Mouse (Mus musculus) forebrain, postnatal 0 days (tissue): ENCODE measurements around the gene Zc3h15. TPM values are rescaled to one million over a fixed set of nuclear protein-coding genes. Genes with fewer than 3 reads are reported as not detected.

ENCODE experiments used
- ATAC-seq: fragments of 200-750 bp; cut with Nextera tagmentation; 2 replicates; pipeline ENCODE4 v1.8.0; 2017; ENCODE audit warnings: mild to moderate bottlenecking, moderate library complexity
- DNase-seq: peaks from one replicate; pipeline ENCODE4 v3.0.0-alpha.2; 2015
- H3K27ac ChIP-seq: fragments of 300-500 bp; sonication (generic); 2 replicates; pipeline ENCODE4 v1.5.1; 2014; ENCODE audit warnings: low read depth, mild to moderate bottlenecking, antibody characterized with exemption, low read length, moderate library complexity, mixed read lengths
- H3K27me3 ChIP-seq: fragments of 300-500 bp; sonication (generic); 2 replicates; pipeline ENCODE4 v1.6.1; 2014; ENCODE audit warnings: mild to moderate bottlenecking, low read length, mixed read lengths; ENCODE audit not compliant: insufficient read depth
- H3K36me3 ChIP-seq: fragments of 300-500 bp; sonication (generic); 2 replicates; pipeline ENCODE4 v1.6.1; 2014; ENCODE audit warnings: mild to moderate bottlenecking, moderate library complexity; ENCODE audit not compliant: insufficient read depth
- H3K4me1 ChIP-seq: fragments of 300-500 bp; sonication (generic); 2 replicates; pipeline ENCODE4 v1.6.1; 2014; ENCODE audit warnings: antibody characterized with exemption; ENCODE audit not compliant: insufficient read depth
- H3K4me2 ChIP-seq: fragments of 300-500 bp; sonication (generic); 2 replicates; pipeline ENCODE4 v1.6.1; 2014; ENCODE audit warnings: low read depth, mild to moderate bottlenecking, moderate library complexity
- H3K4me3 ChIP-seq: fragments of 300-500 bp; sonication (generic); 2 replicates; pipeline ENCODE4 v1.5.1; 2014; ENCODE audit warnings: low read depth, low read length, mixed read lengths
- H3K9ac ChIP-seq: fragments of 300-500 bp; sonication (generic); 2 replicates; pipeline ENCODE4 v1.6.1; 2014; ENCODE audit warnings: mild to moderate bottlenecking
- H3K9me3 ChIP-seq: fragments of 300-500 bp; sonication (generic); 2 replicates; pipeline ENCODE4 v1.6.1; 2016; ENCODE audit warnings: low read length
- CTCF ChIP-seq: sonication (generic); IDR thresholded peaks from 2 replicates; pipeline ENCODE4 v1.5.1; 2016; ENCODE audit warnings: antibody characterized with exemption, control low read depth, low read depth
- WGBS: fragments of 180-500 bp; shearing (Covaris S2); extraction: QIAGEN DNeasy Blood & Tissue Kit; methylation state at CpG from one replicate; pipeline ENCODE4 v1.1.7; 2014; 5-methylcytosine and 5-hydroxymethylcytosine counted together
- polyA plus RNA-seq: library from polyadenylated mRNA; unstranded; fragments of >200 nt; fragmentation: Nextera tagmentation; extraction: Ambion mirVana; gene quantifications from 2 replicates; pipeline ENCODE4 v1.2.1, GENCODE M21; 2015
- total RNA-seq: library from RNA; depleted of rRNA; stranded (reverse); fragments of >200 nt; gene quantifications from 2 replicates; pipeline ENCODE4 v1.2.3, GENCODE M21; 2014

Zc3h15 gene
- total and polyA plus RNA-seq, 2 experiments from 2014 or later: 110 to 189 TPM

DNA sequence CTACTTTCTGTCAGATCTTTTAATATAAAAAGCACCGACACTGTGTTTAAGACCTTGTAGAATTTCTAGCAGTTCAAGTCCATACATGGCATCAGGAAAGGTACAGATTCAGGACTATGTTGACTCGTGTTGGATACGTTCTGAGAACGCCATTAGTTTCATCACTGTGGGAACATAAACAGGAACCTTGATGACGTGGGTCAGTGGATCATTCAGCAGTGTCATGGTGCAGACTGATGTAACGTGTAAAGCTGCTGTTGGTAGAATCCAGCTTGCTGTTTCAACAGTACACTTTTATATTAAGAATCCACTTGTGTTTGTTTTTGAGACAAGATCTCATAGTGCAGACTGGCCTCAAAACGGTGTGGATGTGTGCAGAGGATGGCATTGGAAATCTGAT is 28.8 kb downstream of the Zc3h15 start:
- DNase-seq: no peak

DNA sequence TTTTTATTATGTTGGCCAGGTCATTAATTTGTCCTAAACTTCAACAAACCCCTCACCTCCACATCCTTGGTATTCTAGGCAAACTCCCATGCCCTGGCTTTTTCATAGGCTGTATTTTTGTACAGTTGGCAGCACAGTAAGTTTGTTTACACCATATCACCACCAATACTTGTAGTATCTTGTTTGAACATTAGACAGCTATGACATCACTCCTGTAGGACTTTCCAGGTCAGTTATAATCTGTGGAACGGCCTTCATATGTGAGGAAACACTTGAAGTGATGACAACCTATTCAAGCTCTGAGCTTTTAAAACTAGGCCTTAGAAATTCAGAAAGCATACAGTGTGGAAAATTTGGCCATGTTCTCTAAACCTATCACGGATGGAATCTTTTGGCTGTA is 29.6 kb downstream of the Zc3h15 start:
- ATAC-seq: no peak
- Histone ChIP-seq H3K4me3 (no peak overlapping the region), H3K4me1 (0 out of 2 replicates have a peak, but pooled peaks cover 2% of the 10 kb centered on the region), H3K9me3 (no peaks in the 10 kb centered on the region), H3K27me3 (no peaks in the 10 kb centered on the region), H3K36me3 (0 out of 2 replicates have a peak, but pooled peaks cover 10% of the 10 kb centered on the region), H3K4me2 (no peak overlapping the region), H3K9ac (no peak overlapping the region), H3K27ac (no peak overlapping the region)
- DNase-seq: no peak
- 79% methylated on average over 2 of the region's 2 CpGs for WGBS
- no peak for TF ChIP-seq CTCF

More for the DNA sequence above, 28.8 kb downstream of the Zc3h15 start:
- Histone ChIP-seq H3K9ac (no peak overlapping the region), H3K27me3 (no peaks in the 10 kb centered on the region), H3K4me3 (no peak overlapping the region), H3K4me2 (no peak overlapping the region), H3K27ac (no peak overlapping the region), H3K9me3 (no peaks in the 10 kb centered on the region), H3K4me1 (0 out of 2 replicates have a peak, but pooled peaks cover 2% of the 10 kb centered on the region), H3K36me3 (0 out of 2 replicates have a peak, but pooled peaks cover 10% of the 10 kb centered on the region)
- no peak for ATAC-seq
- 83% methylated on average over 7 of the region's 7 CpGs for WGBS
- no peak for TF ChIP-seq CTCF

DNA sequence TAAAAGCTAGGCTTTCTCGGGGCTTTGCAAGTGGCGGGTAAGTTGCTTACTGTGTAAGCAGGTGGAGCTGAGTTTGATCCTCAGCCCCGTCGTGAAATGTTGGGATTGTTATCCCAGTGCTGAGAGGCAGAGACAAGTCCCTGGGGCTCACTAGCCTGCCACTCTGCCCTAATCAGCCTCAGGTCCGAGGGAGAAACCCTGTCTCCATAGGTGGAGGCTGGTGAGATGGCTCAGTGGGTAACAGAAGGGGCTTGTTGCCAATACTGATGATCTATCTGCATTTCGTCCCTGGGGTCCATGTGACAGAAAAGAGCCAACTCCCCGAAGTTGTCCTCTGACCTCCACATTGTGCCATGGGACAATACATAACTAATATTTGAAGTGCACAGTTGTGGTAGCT is 30.2 kb downstream of the Zc3h15 start:
- H3K27ac ChIP-seq: no peak overlapping the region
- H3K9ac ChIP-seq: no peak overlapping the region
- no peaks in the 10 kb centered on the region for H3K9me3 ChIP-seq
- H3K27me3 ChIP-seq: no peaks in the 10 kb centered on the region
- ATAC-seq (no peak), DNase-seq (no peak)
- TF ChIP-seq CTCF: no peak
- H3K4me2 ChIP-seq: no peak overlapping the region
- H3K4me1 ChIP-seq: 0 out of 2 replicates have a peak, but pooled peaks cover 2% of the 10 kb centered on the region
- H3K4me3 ChIP-seq: no peak overlapping the region
- 0 out of 2 replicates have a peak, but pooled peaks cover 10% of the 10 kb centered on the region for H3K36me3 ChIP-seq
- WGBS: 84% methylated on average over 7 of the region's 7 CpGs

DNA sequence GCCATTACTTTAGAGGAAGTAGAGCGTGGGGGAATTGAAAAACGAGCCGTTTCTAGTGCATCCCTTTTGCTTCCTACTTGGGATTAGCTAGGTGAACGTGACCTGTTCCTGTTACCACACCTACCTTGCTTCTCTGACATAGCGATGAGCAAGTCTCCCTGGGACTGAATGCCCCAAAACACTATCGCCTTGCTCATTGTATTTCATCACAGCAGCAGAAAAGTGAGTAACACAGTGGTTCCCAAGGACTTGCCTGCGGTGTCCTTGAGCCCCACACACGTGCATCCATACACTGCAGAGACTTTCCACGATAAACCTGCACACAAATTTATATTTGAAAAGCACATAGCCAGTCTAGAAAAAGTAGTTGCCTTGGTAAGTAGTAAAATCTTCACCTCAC is 30.7 kb downstream of the Zc3h15 start:
- no peak overlapping the region for H3K4me2 ChIP-seq
- no peak overlapping the region for H3K9ac ChIP-seq
- ATAC-seq (no peak), DNase-seq (no peak)
- 0 out of 2 replicates have a peak, but pooled peaks cover 10% of the 10 kb centered on the region for H3K36me3 ChIP-seq
- no peak overlapping the region for H3K27ac ChIP-seq
- H3K4me1 ChIP-seq: 0 out of 2 replicates have a peak, but pooled peaks cover 2% of the 10 kb centered on the region
- no peak overlapping the region for H3K4me3 ChIP-seq
- TF ChIP-seq CTCF: no peak
- no peaks in the 10 kb centered on the region for H3K27me3 ChIP-seq
- no peaks in the 10 kb centered on the region for H3K9me3 ChIP-seq
- 92% methylated on average over 9 of the region's 9 CpGs for WGBS

DNA sequence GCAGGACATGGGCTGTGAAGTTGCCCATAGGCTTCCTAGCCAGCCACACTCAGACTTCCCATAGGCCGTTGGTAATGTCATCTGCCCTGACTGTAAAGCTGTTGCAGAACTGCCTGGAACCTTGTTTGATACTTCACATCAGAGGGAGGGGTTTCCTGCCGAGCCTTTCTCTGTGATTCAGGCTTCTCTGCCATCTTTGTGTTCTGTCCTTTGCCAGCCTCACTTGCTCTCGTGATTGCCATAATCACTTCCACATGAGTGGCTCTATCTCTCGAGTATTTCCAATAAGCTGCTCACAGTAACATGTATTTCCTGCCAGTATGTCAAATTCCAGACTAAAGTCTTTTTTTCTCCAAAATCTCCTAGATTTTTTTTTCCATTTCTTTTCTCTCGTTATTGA is 31.4 kb downstream of the Zc3h15 start:
- peak; percentile 14 for DNase-seq
- no peaks in the 10 kb centered on the region for H3K27me3 ChIP-seq
- H3K4me3 ChIP-seq: no peak overlapping the region
- H3K9me3 ChIP-seq: no peaks in the 10 kb centered on the region
- no peak overlapping the region for H3K27ac ChIP-seq
- 0 out of 2 replicates have a peak, but pooled peaks cover 2% of the 10 kb centered on the region for H3K4me1 ChIP-seq
- WGBS: 21% methylated on average over 5 of the region's 5 CpGs
- H3K4me2 ChIP-seq: no peak overlapping the region
- TF ChIP-seq CTCF: no peak
- 0 out of 2 replicates have a peak, but pooled peaks cover 10% of the 10 kb centered on the region for H3K36me3 ChIP-seq
- peak; percentile 59 for ATAC-seq
- no peak overlapping the region for H3K9ac ChIP-seq

DNA sequence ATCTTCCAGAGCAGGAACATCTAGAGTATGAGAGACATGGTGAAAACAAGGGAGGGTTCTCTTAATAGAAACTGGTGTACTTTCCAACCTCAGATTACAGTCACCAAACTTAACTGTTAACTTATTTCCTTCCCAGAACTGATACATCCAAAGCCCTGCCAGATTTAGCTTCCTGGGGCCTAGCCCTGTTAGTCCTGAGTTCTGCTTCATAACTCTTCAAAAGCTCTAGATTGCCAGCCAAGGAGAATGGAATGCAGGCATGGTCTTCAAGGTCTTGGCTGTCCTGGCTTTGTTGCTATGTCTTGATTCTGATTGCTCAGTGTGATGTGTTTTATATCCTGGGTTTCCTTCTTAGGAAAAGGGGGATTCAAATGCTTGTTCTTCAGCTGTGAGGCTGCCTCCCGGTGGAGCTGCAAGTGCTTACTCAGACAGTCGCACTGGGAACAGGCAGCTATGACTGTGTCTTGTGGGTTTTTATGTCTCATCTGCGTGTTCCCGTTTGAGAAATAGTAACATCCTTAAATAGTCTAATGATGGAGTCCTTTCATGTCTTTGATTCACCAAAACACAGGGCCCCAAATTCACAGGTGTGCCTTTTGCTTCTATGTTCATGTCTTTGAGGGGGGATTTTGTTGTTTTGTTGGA is 32.1 kb downstream of the Zc3h15 start:
- H3K4me1 ChIP-seq: 0 out of 2 replicates have a peak, but pooled peaks cover 2% of the 10 kb centered on the region
- no peak for TF ChIP-seq CTCF
- no peaks in the 10 kb centered on the region for H3K27me3 ChIP-seq
- H3K4me3 ChIP-seq: no peak overlapping the region
- H3K9ac ChIP-seq: no peak overlapping the region
- 0 out of 2 replicates have a peak, but pooled peaks cover 10% of the 10 kb centered on the region for H3K36me3 ChIP-seq
- H3K4me2 ChIP-seq: no peak overlapping the region
- no peak for DNase-seq
- H3K27ac ChIP-seq: no peak overlapping the region
- WGBS: 79% methylated on average over 4 of the region's 4 CpGs
- H3K9me3 ChIP-seq: no peaks in the 10 kb centered on the region
- no peak for ATAC-seq

DNA sequence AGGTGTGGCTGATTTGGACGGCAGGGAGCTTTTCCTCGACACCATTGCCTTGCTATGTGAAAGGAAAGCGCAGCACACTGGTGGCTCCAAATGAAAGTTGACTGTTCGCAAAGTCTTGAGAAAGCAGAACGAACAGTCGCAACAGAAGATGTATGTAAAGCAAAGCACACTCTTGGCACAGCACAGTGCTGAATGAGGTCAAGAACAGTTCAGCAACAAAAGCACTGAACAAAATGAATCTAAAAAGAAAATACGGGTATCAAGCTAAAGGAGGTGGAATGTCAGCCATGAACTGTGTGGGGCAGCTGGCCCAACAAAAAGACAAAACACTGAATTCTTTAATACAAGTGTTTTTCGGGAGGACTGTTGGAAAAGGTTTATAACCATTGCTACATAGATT is 37.1 kb downstream of the Zc3h15 start:
- no peak for TF ChIP-seq CTCF
- H3K9me3 ChIP-seq: no peaks in the 10 kb centered on the region

More for the DNA sequence above, 37.1 kb downstream of the Zc3h15 start:
- Histone ChIP-seq H3K4me1 (no peaks in the 10 kb centered on the region), H3K27me3 (no peaks in the 10 kb centered on the region), H3K4me2 (no peak overlapping the region), H3K27ac (no peak overlapping the region), H3K9ac (no peak overlapping the region), H3K36me3 (no peaks in the 10 kb centered on the region), H3K4me3 (no peak overlapping the region)
- WGBS: 81% methylated on average over 8 of the region's 8 CpGs
- ATAC-seq: no peak
- DNase-seq: no peak
